Mouse (Mus musculus): ENCODE data around the gene Htatip2.

Gene Htatip2

DNA sequence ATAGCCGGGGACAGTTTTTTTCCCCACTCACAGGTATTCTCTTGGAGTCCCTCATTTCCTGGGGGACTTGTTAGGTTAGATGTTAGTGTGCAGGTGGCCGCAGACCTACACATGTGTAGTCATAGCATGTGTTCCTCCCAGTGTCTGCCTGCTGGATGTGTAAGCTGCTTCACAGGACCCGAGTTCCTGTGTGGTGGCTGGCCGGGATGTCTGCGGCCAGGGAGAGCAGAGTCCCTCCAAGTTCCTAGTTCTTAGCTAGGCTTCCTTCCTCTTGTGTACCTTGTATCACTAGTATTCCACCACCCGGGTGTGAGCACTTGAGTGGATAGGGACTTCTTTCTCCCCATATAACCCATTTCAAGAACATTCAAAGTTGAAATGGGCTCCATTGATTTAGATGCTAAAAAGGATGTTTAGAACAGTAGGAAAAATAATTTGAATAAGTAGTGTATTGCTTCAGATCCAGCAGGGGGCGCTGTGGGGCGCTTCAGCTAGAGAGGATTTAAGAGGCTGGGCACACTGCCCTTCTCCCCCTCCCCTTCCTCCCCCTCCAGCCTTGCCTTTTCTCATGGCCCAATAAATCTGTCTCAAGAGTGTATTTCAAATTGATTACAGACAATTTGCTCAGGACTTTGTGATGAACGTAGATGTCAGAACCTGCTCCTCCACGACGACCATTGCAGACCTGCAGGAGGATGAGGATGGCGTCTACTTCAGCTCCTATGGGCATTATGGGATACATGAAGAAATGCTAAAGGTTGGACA is 27.9 kb downstream of the Htatip2 start:
- DNase-seq: peak; percentile 36 to 44

GRCm38 (mm10) chr7:49787383-49787645 is 28.4 kb downstream of the Htatip2 start:
- no peak for DNase-seq

GRCm38 (mm10) chr7:49794304-49794703 is 35.4 kb downstream of the Htatip2 start:
- no peak for DNase-seq

DNA sequence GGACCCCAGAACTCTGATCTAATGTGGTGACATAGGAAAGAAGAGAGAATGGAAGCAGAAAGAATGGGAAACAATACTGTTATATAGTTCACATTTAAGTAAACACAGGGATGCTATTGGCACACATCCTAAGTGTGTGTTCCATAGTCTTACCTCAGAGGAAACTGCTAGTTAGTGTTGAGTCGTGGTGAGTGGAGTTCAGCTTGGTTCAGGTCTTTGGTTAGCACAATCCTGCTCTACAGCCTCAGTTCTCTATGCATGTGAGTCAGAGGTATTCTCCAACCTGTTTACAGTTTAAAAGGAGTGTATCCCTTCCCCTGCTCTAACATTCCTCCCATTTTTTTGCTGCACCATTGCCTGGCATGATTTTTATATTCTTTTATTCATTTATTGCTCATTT is 38.3 kb downstream of the Htatip2 start:
- DNase-seq: no peak

GRCm38 (mm10) chr7:49803511-49803910 is 44.6 kb downstream of the Htatip2 start:
- no peak for DNase-seq

- no peak for DNase-seq
Measured at GRCm38 (mm10) chr7:49804638-49805165, 45.8 kb downstream of the Htatip2 start.

GRCm38 (mm10) chr7:49805618-49806017 is 46.7 kb downstream of the Htatip2 start:
- DNase-seq: no peak

DNA sequence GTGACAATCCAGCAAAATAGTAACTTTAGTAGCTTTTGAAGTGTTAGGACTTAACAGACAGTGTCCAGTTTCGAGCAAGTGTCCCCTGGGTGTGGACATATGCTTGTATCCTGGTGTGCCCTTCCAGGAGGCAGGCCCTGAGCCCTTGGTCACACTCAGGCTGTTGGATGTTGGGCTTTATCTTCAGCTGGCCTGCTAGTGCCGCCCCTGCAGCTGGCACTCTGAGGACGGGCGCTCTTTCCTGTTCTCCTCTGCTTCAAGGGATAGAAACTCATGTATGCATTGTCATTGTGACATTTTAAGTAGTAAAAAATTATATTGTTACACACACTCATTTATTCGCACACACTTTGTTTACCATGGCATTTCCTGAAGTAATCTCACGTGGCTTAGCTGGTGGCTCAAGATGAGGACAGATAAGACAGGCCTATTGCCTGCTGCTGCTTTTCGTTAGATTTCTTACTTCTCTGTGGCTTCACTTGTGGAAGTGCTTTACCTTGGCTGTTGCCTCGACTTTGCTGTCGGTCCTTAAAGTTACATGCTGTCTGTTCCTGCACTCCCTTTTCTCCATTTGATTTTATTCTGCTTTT is 48.3 kb downstream of the Htatip2 start:
- no peak for DNase-seq

DNA sequence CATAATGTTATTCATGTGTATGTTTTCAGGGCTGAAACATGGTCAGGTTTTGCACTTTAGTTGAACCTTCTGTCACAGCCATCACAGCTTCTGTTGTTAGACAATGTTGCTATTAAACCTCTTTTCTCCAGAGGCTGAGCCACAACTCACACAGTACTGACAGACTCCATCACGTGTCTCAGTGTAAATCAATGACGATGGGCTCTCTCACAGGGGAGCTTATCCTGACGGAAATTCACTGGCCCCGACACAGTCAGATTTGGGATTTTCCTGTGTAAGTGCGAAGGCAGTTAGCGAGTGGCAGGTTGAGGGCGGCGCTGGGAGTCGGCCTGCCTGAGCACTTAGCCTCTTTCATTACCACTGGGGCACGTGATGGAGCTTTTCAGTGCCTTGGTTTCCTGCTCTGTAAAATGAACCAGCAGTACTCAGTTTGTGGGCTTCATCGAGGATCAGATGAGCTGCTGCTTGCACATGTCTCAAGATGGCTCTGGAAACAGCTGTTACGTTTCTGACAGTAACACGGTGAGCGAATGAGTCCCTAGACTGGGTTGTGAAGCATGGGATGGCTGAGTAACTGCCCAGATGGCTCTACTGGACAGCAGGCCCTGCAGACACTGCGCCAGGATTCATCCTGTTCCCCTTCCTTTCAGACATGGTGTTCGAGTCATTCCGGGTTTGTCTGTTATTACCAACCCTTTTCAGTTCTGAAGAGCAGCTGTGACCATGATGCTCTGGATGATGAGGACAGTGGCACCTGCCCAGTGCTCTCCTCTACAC is 49.1 kb downstream of the Htatip2 start:
- no peak for DNase-seq

DNA sequence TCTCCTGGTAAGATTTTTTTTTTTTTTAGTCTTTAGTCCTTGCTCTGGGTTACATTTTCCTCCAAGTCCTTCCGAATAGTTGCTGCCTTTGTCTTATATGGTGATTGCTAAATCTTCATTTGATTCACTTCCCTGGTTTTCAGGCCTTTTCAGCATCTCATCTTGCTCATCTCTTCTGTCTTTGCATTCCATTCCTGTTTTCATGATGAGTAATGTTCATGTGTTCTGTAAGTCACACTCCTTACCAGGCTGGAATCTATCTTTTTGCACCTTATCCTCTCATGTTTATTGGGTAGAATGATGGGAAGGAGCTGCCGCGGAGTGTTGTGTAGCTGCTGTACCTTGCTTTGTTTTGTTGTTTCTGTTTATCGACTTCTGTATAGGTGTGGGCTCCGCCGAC is 50.2 kb downstream of the Htatip2 start:
- DNase-seq: no peak

DNA sequence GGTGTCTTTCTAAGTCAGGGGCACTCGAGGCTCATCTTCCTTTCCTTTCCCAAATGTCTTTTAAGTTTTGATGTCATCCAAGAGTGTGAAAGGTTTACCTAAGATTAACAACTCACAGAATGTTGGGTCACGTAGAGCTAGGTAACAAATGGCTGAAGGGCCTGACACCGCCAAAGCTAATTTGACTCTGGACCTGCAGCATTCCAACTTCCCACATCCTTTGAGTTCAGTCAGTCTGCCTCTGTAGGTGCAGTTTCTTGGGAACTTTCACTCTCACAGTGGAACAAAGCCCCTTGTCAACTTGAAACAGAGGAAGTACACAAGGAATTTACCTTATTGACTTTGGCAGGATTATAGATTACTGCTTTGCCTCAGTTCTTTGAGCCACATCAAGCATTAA is 50.6 kb downstream of the Htatip2 start:
- no peak for DNase-seq

- DNase-seq: no peak
Measured at GRCm38 (mm10) chr7:49811346-49811745, 52.4 kb downstream of the Htatip2 start.

DNA sequence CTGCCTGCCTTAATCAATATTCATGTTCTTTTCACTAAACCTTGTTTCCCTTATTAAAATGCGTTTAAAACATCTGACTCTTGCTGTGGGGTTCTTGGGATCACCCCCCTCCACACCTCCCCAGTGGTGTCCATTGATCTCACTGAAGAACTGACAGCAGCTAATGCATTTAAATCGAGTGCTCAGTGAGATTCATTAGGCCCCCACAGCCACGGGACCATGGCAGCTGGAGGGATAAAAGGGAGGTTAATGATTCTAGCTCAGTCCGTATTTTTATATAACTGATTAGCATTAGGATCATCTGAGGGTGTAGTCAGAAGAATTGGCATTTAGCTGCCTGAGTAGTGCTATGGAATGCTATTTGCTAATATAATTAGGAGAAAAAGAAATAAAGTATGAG is 60.5 kb downstream of the Htatip2 start:
- DNase-seq: no peak

DNA sequence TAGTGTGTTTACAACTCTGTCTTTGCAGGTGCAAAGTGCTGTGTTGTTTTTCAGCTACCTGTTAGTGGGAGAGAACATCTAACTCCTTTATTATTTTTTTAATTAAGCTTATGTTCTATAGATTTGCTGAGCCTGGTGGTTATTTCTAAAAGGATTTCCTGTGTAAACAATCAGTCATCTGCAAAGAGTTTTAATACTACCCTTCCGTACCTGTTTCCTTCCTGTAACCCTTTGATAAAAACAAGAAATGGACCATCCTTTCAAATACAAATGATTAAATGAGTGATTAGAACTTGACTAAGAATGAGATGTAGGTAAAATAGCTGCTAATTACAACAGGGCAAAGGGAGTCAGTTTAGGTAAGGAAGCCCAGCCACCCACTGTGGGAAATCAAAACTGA is 62.5 kb downstream of the Htatip2 start:
- no peak for DNase-seq

DNA sequence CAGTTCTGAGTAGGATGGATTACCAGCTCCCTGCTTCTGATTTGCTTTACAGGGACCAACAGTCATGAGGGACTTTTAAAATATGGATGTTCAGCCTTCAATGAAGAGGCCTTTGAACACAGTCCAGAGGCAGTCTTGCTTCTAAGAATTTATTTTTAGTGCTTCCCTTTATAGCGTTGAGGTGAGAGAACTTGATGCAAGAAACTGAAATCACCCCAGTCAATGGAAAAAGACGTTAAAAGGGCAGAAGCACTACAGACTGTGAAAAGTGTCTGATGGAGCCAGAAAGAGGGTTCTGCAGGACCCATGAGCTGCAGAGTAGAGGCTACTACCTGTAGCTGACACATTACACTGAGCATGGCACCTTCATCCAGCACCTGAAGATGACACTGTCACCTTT is 63.1 kb downstream of the Htatip2 start:
- DNase-seq: no peak
